Mouse (Mus musculus) skeletal muscle tissue, adult 2 months (tissue): Measurements from ENCODE around the gene Fos.
"Not testable (repeated sequence)": the region's sequence is repeated elsewhere in the genome, so short reads cannot be mapped to it uniquely, and the experiment has no call there.

ENCODE experiments used
- DNase-seq: peaks from one replicate; pipeline ENCODE4 v3.0.0-alpha.2; 2012; ENCODE audit warnings: low read depth, low spot score

The Fos gene

DNA sequence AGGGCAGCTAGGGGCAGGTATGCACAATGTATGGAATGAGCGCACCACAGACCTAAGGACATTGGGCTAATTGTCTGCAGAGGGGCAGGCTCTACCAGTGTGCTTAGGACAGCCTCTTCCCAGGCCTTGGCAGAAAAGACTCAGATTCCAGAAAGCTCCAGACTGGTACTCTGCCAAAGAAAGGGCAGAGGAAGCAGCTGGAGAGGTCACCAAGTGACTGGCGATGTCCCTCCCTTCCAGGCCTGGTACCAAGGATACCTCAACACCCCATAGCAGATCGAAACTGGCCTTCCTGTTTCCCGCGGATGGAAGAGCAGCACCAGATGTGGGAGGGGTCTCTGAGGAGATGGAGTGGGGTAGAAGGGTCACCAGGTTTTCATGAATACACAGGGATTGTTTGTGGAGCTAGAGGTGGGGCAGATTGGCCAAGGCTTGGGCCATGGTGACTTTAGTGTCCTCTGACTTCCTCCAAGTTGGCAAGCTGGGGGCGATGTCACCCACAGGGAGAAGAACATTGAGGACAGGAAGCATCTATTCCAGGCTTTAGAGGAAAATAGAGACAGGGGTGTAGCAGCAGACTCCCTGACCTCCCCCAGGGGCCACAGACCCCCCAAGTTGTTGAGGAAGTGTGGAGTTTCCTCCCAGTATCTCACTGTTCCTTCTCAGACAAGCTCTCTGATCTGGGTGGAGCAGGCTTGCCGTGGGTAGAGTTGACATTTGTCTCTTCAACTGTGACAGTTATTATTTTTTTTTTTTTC is 49.1 kb downstream of the Fos start:
- DNase-seq, result peak; percentile 38

DNA sequence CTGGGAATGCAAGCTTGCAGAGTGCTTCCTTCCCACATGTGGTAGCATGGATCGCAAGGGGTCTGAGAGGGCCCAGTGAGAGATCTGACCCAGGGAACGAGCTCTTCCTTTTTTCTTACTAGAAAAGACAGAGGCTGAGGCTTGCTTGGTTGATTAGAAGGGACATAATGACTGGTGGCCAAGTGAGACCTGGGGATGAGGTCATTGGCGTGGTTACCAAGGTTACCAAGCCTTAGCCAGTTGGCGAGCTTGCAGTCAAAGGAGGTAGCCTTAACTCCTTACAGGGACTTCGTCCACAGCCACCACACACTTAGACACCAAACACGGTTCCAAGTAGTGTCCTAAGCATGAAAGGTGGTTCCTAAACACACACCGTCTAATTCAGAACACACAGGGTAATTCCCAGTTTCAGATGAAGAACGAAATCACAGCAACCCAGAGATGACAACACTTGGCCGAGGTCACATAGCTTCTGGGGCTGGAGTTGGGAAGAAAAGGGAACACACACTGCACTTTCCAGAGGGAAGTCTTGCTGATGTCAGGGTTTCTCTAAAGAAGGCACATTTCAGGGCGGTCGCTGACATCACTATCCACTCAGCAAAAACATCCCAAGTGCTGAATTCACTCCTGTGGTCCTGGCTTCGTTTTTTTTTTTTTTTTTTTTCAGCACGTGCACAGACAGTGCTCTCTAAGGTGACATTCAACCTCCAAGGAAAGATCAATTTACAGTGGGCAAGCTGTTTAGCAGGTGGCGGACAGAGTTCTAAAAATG is 49.9 kb downstream of the Fos start:
- DNase-seq, result peak; percentile 43

DNA sequence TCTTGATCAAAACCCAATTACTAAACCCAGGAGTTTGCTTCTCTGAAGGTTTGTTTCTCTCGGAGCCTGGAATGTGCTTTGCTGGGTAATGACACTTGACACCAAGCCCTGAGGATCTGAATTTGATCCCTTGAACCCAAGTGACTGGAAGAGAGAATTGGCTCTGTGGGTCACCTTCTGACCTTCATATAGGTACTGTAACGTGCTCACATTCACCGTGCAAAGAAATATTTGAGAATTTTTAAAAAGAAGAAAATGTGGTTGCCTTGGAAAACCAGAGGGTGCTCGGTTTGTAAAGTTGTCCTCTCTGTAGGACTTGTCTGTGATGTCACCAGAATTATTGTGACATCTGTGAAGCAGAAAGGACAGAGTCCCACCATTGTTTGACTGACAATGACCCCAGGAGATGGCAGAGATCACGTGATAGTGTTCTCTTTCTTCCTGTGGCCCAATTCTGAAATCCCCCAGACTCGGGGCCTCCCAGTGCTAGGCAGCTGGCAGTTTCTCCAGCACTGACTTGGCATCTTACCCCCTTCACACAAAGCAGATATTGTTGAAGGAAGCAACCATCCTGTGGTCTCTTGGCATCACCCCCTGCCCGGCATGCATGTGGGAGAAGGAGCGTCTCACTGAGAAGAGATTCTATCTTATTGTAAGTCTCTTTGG is 50.6 kb downstream of the Fos start:
- DNase-seq, result peak; percentile 27

- DNase-seq, result not testable (repeated sequence)
Measured at GRCm38 (mm10) chr12:85524859-85525495, 51.3 kb downstream of the Fos start.
